Mouse (Mus musculus) liver, postnatal 0 days (tissue): ENCODE measurements around the gene Zmat5.

ENCODE experiments used
- CTCF ChIP-seq: sonication (generic); IDR thresholded peaks from 2 replicates; pipeline ENCODE4 v1.5.1; 2016; ENCODE audit warnings: antibody characterized with exemption, low read depth
- EP300 ChIP-seq: IDR thresholded peaks from 2 replicates; pipeline ENCODE4 v1.6.1; 2016; ENCODE audit warnings: antibody characterized with exemption, low read depth, mild to moderate bottlenecking

DNA sequence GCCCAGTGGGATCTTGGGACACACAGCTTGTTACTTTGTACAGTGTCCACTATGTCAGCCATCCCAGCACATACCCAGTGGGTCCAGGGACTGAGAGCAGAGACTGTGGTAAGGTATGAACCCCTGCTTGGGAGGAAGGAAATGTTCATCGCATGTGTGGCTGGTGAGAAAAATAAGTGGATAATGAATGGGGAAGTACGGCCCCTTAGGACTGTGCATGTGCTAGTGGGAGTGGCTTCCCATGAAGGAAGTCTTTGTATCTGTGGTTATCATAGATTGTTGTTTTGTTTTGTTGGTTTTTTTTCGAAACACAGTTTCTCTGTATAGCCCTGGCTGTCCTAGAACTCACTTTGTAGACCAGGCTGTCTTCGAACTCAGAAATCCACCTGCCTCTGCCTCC lies 10.2 kb downstream of the Zmat5 start:
- TF ChIP-seq CTCF (no peak), EP300 (no peak)
